Mouse (Mus musculus) forebrain, embryonic 11.5 days (tissue): ENCODE data around the gene Camk1d. TPM values are rescaled to one million over a fixed set of nuclear protein-coding genes. Genes with fewer than 3 reads are reported as not detected.

Experiments used
- ATAC-seq: fragments of 200-750 bp; cut with Nextera tagmentation; replicated peaks from 2 replicates; pipeline ENCODE4 v1.8.0; 2017; ENCODE audit warnings: moderate TSS enrichment; ENCODE audit not compliant: low FRiP score
- DNase-seq: peaks from one replicate; pipeline ENCODE4 v3.0.0-alpha.2; 2017; ENCODE audit warnings: low spot score
- H3K27ac ChIP-seq: fragments of 300-500 bp; sonication (generic); 2 replicates; pipeline ENCODE4 v1.5.1; 2014; ENCODE audit warnings: low read depth, low read length
- H3K27me3 ChIP-seq: fragments of 300-500 bp; sonication (generic); 2 replicates; pipeline ENCODE4 v1.6.1; 2014; ENCODE audit warnings: mild to moderate bottlenecking, low read length, mixed read lengths; ENCODE audit not compliant: control insufficient read depth, insufficient read depth
- H3K36me3 ChIP-seq: fragments of 300-500 bp; sonication (generic); 2 replicates; pipeline ENCODE4 v1.6.1; 2014; ENCODE audit warnings: mild to moderate bottlenecking, low read length, moderate library complexity, mixed read lengths; ENCODE audit not compliant: control insufficient read depth, insufficient read depth
- H3K4me1 ChIP-seq: fragments of 300-500 bp; sonication (generic); replicated peaks from 2 replicates; pipeline ENCODE4 v1.6.1; 2014; ENCODE audit warnings: low read length, mixed read lengths; ENCODE audit not compliant: control insufficient read depth, insufficient read depth
- H3K4me2 ChIP-seq: fragments of 300-500 bp; sonication (generic); 2 replicates; pipeline ENCODE4 v1.6.1; 2014; ENCODE audit warnings: low read depth, mild to moderate bottlenecking, low read length, moderate library complexity, mixed read lengths; ENCODE audit not compliant: severe bottlenecking
- H3K4me3 ChIP-seq: fragments of 300-500 bp; sonication (generic); 2 replicates; pipeline ENCODE4 v1.5.1; 2014; ENCODE audit warnings: low read depth, low read length
- H3K9ac ChIP-seq: fragments of 300-500 bp; sonication (generic); 2 replicates; pipeline ENCODE4 v1.6.1; 2014; ENCODE audit warnings: low read length
- H3K9me3 ChIP-seq: fragments of 300-500 bp; sonication (generic); 2 replicates; pipeline ENCODE4 v1.6.1; 2016; ENCODE audit warnings: low read length, mixed read lengths; ENCODE audit not compliant: control insufficient read depth
- WGBS: fragments of 180-500 bp; shearing (Covaris S2); extraction: QIAGEN DNeasy Blood & Tissue Kit; methylation state at CpG from one replicate; pipeline ENCODE4 v1.1.7; 2014; 5-methylcytosine and 5-hydroxymethylcytosine counted together
- polyA plus RNA-seq: library from polyadenylated mRNA; unstranded; fragments of >200 nt; fragmentation: Nextera tagmentation; extraction: Ambion mirVana; gene quantifications from 2 replicates; pipeline ENCODE4 v1.2.1, GENCODE M21; 2014

Gene Camk1d
- polyA plus RNA-seq, 1 experiment from 2014 or later, result 2.2 TPM

DNA sequence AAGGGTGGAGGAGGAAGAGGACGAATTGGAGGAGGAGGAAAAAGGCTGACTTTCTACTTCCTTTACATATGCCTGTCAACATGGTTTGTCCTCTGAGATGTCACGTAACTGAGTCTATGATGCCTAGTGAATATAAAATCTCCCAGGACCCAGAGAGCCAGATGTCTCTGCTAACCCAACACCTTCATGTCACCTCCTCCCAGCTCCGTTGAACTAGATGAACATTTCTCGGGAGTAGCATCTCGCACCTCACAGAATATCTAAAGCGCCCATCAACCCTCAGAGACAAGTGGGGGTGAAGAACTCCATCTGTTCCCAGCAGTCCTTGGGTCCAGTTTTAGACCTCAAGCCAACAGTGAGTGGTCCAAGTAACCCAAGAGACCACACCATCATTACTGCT lies 204.3 kb downstream of the Camk1d start:
- H3K36me3 ChIP-seq, result no peaks in the 10 kb centered on the region
- H3K9me3 ChIP-seq, result no peaks in the 10 kb centered on the region; the same call in 1 of the 2 replicates
- WGBS, result 96% methylated on average over 6 of the region's 6 CpGs
- H3K9ac ChIP-seq, result no peak overlapping the region
- H3K4me2 ChIP-seq, result no peak overlapping the region
- H3K27ac ChIP-seq, result no peak overlapping the region
- no peaks in the 10 kb centered on the region for H3K4me1 ChIP-seq
- no peak overlapping the region for H3K4me3 ChIP-seq
- ATAC-seq (no peak), DNase-seq (no peak)
- no peaks in the 10 kb centered on the region for H3K27me3 ChIP-seq

DNA sequence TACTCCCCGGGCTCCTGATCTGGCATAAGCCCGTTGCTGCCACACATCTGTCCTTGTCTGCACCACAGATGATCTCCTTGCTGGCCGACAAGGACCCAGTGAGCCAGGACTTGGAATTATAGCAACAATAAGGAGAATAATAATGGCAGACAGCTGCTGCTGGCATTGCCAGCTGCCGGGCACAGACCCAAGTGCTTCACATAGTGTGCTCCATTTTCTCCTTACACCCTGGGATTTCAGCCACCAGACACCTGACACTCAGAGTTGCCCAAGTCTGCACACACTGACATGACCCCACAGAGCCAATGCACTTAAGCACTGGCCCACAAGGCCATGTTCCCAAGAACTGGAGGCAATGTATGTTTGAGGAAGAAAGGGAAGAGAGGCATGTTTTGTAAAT lies 214.7 kb downstream of the Camk1d start:
- H3K4me1 ChIP-seq, result no peaks in the 10 kb centered on the region
- no peaks in the 10 kb centered on the region for H3K27me3 ChIP-seq
- ATAC-seq (no peak), DNase-seq (no peak)
- no peak overlapping the region for H3K9ac ChIP-seq
- H3K4me2 ChIP-seq, result no peak overlapping the region
- H3K9me3 ChIP-seq, result no peaks in the 10 kb centered on the region
- no peaks in the 10 kb centered on the region for H3K36me3 ChIP-seq
- WGBS, result 79% methylated on average over 4 of the region's 4 CpGs
- no peak overlapping the region for H3K27ac ChIP-seq
- H3K4me3 ChIP-seq, result no peak overlapping the region

DNA sequence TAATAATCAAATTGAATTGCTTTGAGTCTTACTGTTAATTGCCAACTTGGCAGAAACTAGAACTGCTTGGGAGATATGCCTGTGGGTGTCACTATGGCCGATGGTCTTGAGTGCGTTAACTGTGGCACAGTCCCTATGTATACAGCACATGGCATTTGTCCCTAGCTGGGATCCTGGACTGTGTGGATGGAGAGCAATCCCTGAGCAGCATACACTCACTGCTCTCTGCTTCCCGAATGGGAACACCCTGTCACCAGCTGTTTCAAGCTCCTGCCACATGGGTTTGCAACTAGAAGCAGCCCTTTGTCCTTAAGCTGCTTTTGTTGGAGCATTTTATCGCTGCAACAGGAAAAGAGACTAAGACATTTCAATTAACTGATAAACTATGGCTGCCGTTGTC lies 224.4 kb downstream of the Camk1d start:
- no peaks in the 10 kb centered on the region for H3K36me3 ChIP-seq
- no peak overlapping the region for H3K27ac ChIP-seq
- H3K4me1 ChIP-seq, result peaks cover 2% of the 10 kb centered on the region; the same call in 1 of the 2 replicates
- no peak overlapping the region for H3K4me2 ChIP-seq
- no peaks in the 10 kb centered on the region for H3K9me3 ChIP-seq
- ATAC-seq (no peak), DNase-seq (no peak)
- no peak overlapping the region for H3K9ac ChIP-seq
- no peaks in the 10 kb centered on the region for H3K27me3 ChIP-seq
- H3K4me3 ChIP-seq, result no peak overlapping the region
- 69% methylated on average over 5 of the region's 5 CpGs for WGBS

DNA sequence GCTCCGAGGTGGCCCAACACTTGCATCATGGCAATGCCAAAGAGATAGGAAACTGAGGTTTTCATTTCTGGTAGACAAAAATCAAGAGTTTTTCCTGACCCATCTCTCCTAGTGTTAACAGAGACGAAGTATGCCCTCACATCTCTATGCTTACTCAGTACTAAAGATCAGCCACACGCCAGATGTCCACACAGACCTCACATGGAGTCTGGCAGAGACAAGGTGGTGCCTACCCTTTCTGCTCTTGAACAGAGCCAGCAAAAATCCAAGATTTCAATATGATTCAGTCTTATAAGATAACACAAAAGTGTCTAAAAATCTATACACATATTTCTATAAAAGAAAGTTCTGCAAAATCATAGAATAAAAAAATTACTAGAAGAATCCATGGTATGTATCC lies 227.0 kb downstream of the Camk1d start:
- no peak overlapping the region for H3K4me3 ChIP-seq
- DNase-seq (no peak), ATAC-seq (no peak)
- no peaks in the 10 kb centered on the region for H3K9me3 ChIP-seq
- WGBS, result 86% methylated on average over 3 of the region's 3 CpGs
- H3K36me3 ChIP-seq, result no peaks in the 10 kb centered on the region
- H3K4me2 ChIP-seq, result no peak overlapping the region
- H3K9ac ChIP-seq, result no peak overlapping the region
- no peak overlapping the region for H3K27ac ChIP-seq
- peaks cover 7% of the 10 kb centered on the region for H3K4me1 ChIP-seq
- H3K27me3 ChIP-seq, result no peaks in the 10 kb centered on the region

DNA sequence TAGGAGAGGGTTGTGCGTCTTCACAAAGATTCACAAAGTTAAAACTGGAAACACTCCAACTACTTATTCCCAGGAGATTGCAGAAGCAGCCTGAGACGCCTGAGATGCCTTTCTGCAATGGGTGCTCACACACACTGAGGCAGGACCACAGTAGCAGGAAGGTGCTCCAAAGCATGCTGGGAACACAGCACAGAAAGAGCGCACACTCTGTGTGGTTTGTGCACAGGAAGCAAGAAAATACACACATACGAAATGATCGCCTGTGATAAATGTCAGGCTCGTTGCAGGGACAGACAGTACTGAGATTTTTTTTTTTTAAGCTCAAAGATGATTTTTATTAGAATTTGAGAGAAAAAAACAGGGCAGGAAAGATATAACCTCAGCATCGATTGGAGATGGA lies 227.7 kb downstream of the Camk1d start:
- no peak overlapping the region for H3K4me3 ChIP-seq
- no peaks in the 10 kb centered on the region for H3K9me3 ChIP-seq
- 91% methylated on average over 7 of the region's 7 CpGs for WGBS
- no peaks in the 10 kb centered on the region for H3K27me3 ChIP-seq
- no peak overlapping the region for H3K4me2 ChIP-seq
- no peak for DNase-seq
- ATAC-seq, result no peak
- peaks cover 7% of the 10 kb centered on the region for H3K4me1 ChIP-seq
- H3K9ac ChIP-seq, result no peak overlapping the region
- no peak overlapping the region for H3K27ac ChIP-seq
- H3K36me3 ChIP-seq, result no peaks in the 10 kb centered on the region

DNA sequence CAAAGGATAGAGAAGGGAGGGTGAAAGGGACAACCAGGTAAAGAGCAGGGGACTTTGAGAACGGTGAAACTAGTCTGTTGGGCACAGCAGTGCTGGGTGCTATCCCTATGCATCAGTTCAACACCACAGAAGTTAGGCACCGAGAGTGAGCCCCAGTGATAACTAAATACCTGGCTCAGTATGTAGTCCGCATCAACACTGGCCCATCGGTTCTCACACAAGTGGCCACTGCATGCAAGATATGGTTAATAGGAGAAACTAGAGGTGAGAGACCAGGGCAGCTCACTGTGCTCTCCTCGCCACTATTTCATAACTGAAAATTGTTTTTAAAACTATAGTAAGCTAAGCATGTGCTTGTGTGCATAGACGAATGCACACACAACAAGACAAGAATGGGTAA lies 228.5 kb downstream of the Camk1d start:
- ATAC-seq, result no peak
- Histone ChIP-seq H3K4me3 (no peak overlapping the region), H3K27me3 (no peaks in the 10 kb centered on the region), H3K4me1 (peaks cover 7% of the 10 kb centered on the region), H3K9ac (no peak overlapping the region), H3K9me3 (no peaks in the 10 kb centered on the region), H3K4me2 (no peak overlapping the region), H3K27ac (no peak overlapping the region), H3K36me3 (no peaks in the 10 kb centered on the region)
- 90% methylated on average over 6 of the region's 6 CpGs for WGBS
- no peak for DNase-seq

DNA sequence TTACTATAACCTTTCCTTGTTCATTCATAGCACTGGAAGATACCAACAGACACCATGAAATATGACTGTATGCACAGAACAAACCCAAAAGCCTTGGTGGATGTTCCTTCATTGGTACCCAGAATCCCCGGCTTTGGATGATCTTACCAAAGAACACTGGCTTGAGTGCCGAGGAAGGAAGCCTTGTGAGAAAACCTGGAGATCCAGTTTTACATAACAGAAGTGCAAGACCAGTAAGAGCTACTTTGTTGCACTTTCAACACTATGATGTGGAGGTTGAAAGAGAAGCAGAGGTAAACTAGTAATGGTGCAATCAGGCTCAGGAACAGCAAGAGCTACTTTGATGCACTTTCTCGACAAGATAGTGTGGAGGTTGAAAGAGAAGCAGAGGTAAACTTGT lies 234.4 kb downstream of the Camk1d start:
- peaks cover 5% of the 10 kb centered on the region for H3K4me1 ChIP-seq
- ATAC-seq, result no peak
- no peak overlapping the region for H3K9ac ChIP-seq
- H3K27ac ChIP-seq, result no peak overlapping the region
- H3K36me3 ChIP-seq, result no peaks in the 10 kb centered on the region
- no peak overlapping the region for H3K4me3 ChIP-seq
- WGBS, result 86% methylated on average over 3 of the region's 3 CpGs
- H3K4me2 ChIP-seq, result no peak overlapping the region
- no peak for DNase-seq
- H3K9me3 ChIP-seq, result no peaks in the 10 kb centered on the region
- no peaks in the 10 kb centered on the region for H3K27me3 ChIP-seq

DNA sequence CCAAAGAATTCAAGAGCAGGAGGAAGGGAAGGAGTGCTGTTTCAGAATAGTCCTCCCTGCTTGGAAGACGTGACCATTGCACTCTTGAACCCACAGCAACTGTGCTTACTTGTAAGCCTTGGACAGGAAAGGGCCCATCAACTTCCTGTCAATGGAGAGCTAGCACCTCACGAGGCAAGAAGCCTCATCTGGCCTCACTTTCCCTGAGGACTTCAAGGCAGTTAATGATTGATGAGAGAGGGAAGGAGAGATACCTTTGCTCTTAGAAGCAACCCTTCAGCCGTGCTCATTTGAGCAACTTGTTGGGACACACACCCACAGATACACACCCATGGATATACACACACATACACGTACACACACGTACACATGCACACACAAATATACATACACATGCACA lies 235.6 kb downstream of the Camk1d start:
- H3K4me3 ChIP-seq, result no peak overlapping the region
- ATAC-seq, result no peak
- H3K27ac ChIP-seq, result no peak overlapping the region
- no peaks in the 10 kb centered on the region for H3K36me3 ChIP-seq
- H3K27me3 ChIP-seq, result no peaks in the 10 kb centered on the region
- H3K9me3 ChIP-seq, result no peaks in the 10 kb centered on the region
- DNase-seq, result no peak
- H3K9ac ChIP-seq, result no peak overlapping the region
- H3K4me1 ChIP-seq, result no peaks in the 10 kb centered on the region
- H3K4me2 ChIP-seq, result no peak overlapping the region
- 92% methylated on average over 5 of the region's 5 CpGs for WGBS

DNA sequence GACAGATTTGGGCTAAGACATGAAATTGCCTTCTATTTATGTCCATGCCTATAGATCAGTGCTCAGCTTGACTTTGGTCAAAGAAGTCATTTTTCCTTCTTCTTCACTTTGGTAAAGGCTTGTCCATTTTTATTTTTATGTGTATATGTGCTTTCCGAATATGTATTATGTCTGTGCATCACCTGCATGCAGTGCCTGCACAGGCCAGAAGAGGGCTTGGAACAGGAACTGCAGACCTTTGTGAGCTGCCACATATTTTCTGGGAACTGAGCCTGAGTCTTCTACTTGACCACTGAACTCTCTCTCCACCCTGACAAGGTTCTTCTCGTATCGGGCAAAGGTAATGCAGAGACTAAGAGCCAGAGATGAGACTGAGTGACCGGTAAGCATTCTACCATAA lies 236.1 kb downstream of the Camk1d start:
- 95% methylated on average over 4 of the region's 4 CpGs for WGBS
- Histone ChIP-seq H3K9ac (no peak overlapping the region), H3K4me3 (no peak overlapping the region), H3K27ac (no peak overlapping the region), H3K4me1 (no peaks in the 10 kb centered on the region), H3K9me3 (no peaks in the 10 kb centered on the region), H3K36me3 (no peaks in the 10 kb centered on the region), H3K4me2 (no peak overlapping the region), H3K27me3 (no peaks in the 10 kb centered on the region)
- DNase-seq (no peak), ATAC-seq (no peak)
